In the genomic region with DNA sequence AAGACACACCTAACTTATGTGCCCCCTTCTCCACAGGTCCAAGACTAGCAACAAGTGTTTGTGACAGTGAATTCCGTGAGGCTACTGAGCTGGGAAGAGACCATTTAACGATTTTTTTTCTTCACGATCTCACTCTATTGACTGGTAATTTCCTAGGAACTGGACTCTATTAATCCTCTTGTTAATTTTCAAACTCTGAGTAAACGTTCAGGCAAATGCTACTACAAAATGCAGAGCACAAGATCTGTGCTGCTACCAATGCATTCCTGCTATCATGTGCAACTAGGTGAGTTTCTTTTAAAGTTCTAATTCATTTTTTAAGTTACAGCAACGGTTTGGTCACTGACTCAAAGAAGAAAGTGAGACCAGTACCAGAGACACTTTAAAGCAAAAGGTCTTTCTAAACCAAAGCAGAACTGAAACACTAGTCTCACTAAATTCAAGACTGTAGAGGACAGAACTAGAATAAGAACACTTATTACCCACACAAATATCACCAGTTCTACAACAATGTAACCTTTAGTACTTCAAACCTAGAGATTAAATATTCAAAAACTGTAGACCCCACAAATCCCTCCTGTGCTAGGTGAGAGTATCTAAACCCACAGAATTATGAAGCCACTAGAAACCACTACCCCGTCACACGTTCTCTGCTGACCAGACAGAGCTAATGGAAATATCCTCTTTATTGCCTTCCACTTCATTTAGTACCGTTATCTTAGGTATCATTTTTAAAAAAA, we compare ENCODE assay signal across 9 mouse cellular contexts. TPM values are rescaled to one million over a fixed set of nuclear protein-coding genes. Genes with fewer than 3 reads are reported as not detected.
DNase-seq lines count a peak whose midpoint lies in the region; ATAC-seq and TF ChIP-seq lines count a peak whose summit lies in the region.
"Had no signal": no experiment of that assay in that cellular context is flagged by ENCODE, and none has a peak within 500 bp of the region (broad histone marks: within the 10 kb centered on the region; RNA-seq: fewer than 3 reads in every experiment).

No protein-coding gene starts in this region.

- peaks cover 24% of the 10 kb centered on the region for H3K4me1 ChIP-seq in heart, adult 2 months (ENCODE audit: control insufficient read depth, insufficient read depth, low read length)
- peaks cover 12% of the 10 kb centered on the region for H3K4me1 ChIP-seq in forebrain, embryonic 14.5 days (ENCODE audit: control insufficient read depth, insufficient read depth, low read length)
- peaks cover 23 to 34% of the 10 kb centered on the region in 2 experiments for H3K4me1 ChIP-seq in liver, embryonic 14.5 days (replicated peaks; ENCODE audit: control insufficient read depth in 2 of 2, insufficient read depth in 2 of 2, low read length in 1 of 2)

- H3K9ac ChIP-seq in heart, adult 2 months (ENCODE audit: low read depth, low read length): peak overlapping the region; percentile 38; the same call in 1 of the 2 replicates
- H3K9ac ChIP-seq in forebrain, embryonic 14.5 days (ENCODE audit: low read length): peak overlapping the region; percentile 95; the same call in 1 of the 2 replicates
- H3K9ac ChIP-seq in liver, embryonic 14.5 days (replicated peaks): peak overlapping the region; percentile 95

- peaks cover 31% of the 10 kb centered on the region for H3K36me3 ChIP-seq in heart, adult 2 months (ENCODE audit: control insufficient read depth, insufficient read depth, low read length)
- no peaks in the 10 kb centered on the region for H3K36me3 ChIP-seq in forebrain, embryonic 14.5 days (ENCODE audit: control insufficient read depth, insufficient read depth, low read length)
- H3K36me3 ChIP-seq in liver, embryonic 14.5 days (replicated peaks; ENCODE audit: control insufficient read depth, insufficient read depth, low read depth): no peaks in the 10 kb centered on the region

- no peak for TF ChIP-seq POLR2A in heart, adult 2 months (IDR thresholded peaks at IDR 0.05; ENCODE audit: insufficient read depth, low read depth, low read length)

- no peak for TF ChIP-seq EP300 in heart, adult 2 months (IDR thresholded peaks at IDR 0.05; ENCODE audit: insufficient read depth, low read depth, low read length)
- no peak for TF ChIP-seq EP300 in liver, embryonic 14.5 days (IDR thresholded peaks at IDR 0.05; ENCODE audit: low read depth)

- ATAC-seq in forebrain, embryonic 14.5 days: no peak
- no peak for ATAC-seq in liver, embryonic 14.5 days (ENCODE audit: insufficient read depth)

- H3K27ac ChIP-seq in heart, adult 2 months: peak overlapping the region; percentile 93; the same call in 1 of the 2 replicates
- H3K27ac ChIP-seq in forebrain, embryonic 14.5 days (ENCODE audit: low read depth, low read length): no peak overlapping the region
- peak overlapping the region; percentile 67 for H3K27ac ChIP-seq in liver, embryonic 14.5 days

- no peak for DNase-seq in heart, adult 2 months
- no peak for DNase-seq in heart, adult 9 months (ENCODE audit: low spot score in 2 of 2)
- peak; percentile 18 for DNase-seq in 416B (ENCODE audit: low read depth)
- no peak for DNase-seq in forebrain, embryonic 14.5 days (ENCODE audit: low spot score)
- no peak for DNase-seq in liver, embryonic 14.5 days (ENCODE audit: low read depth in 3 of 3, low spot score in 3 of 3)
- no peak for DNase-seq in adrenal gland, postnatal 36 days
- DNase-seq in thymus, adult 18-20 months: no peak
- no peak for DNase-seq in gastrocnemius, postnatal 4 days (ENCODE audit: low spot score in 2 of 2)
- DNase-seq: cerebellum, adult 11 months had no signal

- peaks cover 13% of the 10 kb centered on the region for H3K79me2 ChIP-seq in heart, adult 2 months (replicated peaks; ENCODE audit: control insufficient read depth, insufficient read depth, low read length)

- H3K9me3 ChIP-seq in forebrain, embryonic 14.5 days (replicated peaks; ENCODE audit: control insufficient read depth, low read length): no peaks in the 10 kb centered on the region
- no peaks in the 10 kb centered on the region for H3K9me3 ChIP-seq in liver, embryonic 14.5 days (ENCODE audit: control insufficient read depth, low read length)

- TF ChIP-seq CTCF in heart, adult 2 months (IDR thresholded peaks at IDR 0.05): no peak
- no peak for TF ChIP-seq CTCF in liver, embryonic 14.5 days (IDR thresholded peaks at IDR 0.05; ENCODE audit: low read depth)

- H3K4me3 ChIP-seq in heart, adult 2 months: peak overlapping the region; percentile 97
- peak overlapping the region; percentile 93 for H3K4me3 ChIP-seq in forebrain, embryonic 14.5 days (ENCODE audit: low read depth, low read length)
- peak overlapping the region; percentile 75 to 96 for H3K4me3 ChIP-seq in liver, embryonic 14.5 days (ENCODE audit: insufficient read depth in 1 of 2, low read depth in 2 of 2, low read length in 2 of 2)

- intact Hi-C loops in heart, adult 2 months (cut with DNase I): loop anchor here (5.0 to 10.0 kb wide), 4 partner anchors 149 to 772 kb away; partner anchors contain the start of genes Arl6ip6, Prpf40a and Rif1

- WGBS in heart, adult 2 months: 31% methylated on average over 8 of the region's 8 CpGs
- WGBS in forebrain, embryonic 14.5 days: 40% methylated on average over 8 of the region's 8 CpGs
- WGBS in liver, embryonic 14.5 days (ENCODE audit: insufficient replicate concordance): 36% methylated on average over 8 of the region's 8 CpGs

- no peaks in the 10 kb centered on the region for H3K27me3 ChIP-seq in heart, adult 2 months (ENCODE audit: control insufficient read depth, insufficient read depth, low read length)
- no peaks in the 10 kb centered on the region for H3K27me3 ChIP-seq in forebrain, embryonic 14.5 days (replicated peaks; ENCODE audit: control insufficient read depth, insufficient read depth, low read length)
- H3K27me3 ChIP-seq in liver, embryonic 14.5 days (ENCODE audit: control insufficient read depth, insufficient read depth, low read length): no peaks in the 10 kb centered on the region

- peak overlapping the region; percentile 69 for H3K4me2 ChIP-seq in forebrain, embryonic 14.5 days (ENCODE audit: low read length)
- H3K4me2 ChIP-seq in liver, embryonic 14.5 days (ENCODE audit: low read depth): peak overlapping the region; percentile 77

RNA-seq across cellular contexts. Expression of gene Arl5a, which starts 1.7 kb away (rescaled TPM):
- total RNA-seq in heart, adult 2 months (2021): 10 to 100 TPM; 32.5 to 33.9 TPM
- 10.0 and 23.9 TPM in 2 replicates for polyA plus RNA-seq in heart, adult 2 months (2012; rRNA removed)
- 57.6 and 59.1 TPM in 2 replicates for polyA plus RNA-seq in forebrain, embryonic 14.5 days (2014; fragmentation: Nextera tagmentation; extraction: Ambion mirVana)
- polyA plus RNA-seq in liver, embryonic 14.5 days (2012; rRNA removed): 12.9 and 18.2 TPM in 2 replicates
- 34.9 and 42.0 TPM in 2 replicates for polyA plus RNA-seq in liver, embryonic 14.5 days (2014; fragmentation: Nextera tagmentation; extraction: Ambion mirVana)
- 10 to 100 TPM; 47.4 to 56.4 TPM for total RNA-seq in adrenal gland, postnatal 36 days (2021)
- 10 to 100 TPM; 46.0 to 51.7 TPM for total RNA-seq in gastrocnemius, postnatal 4 days (2021)

RNA-seq across cellular contexts. Expression of gene Neb, which starts 44.8 kb away (rescaled TPM):
- 10 to 100 TPM in 1 of 2 experiments, 1 to 10 TPM in 1; 7.6 to 10.2 TPM for total RNA-seq in heart, adult 2 months (2021)
- 1.0 and 3.2 TPM in 2 replicates for polyA plus RNA-seq in heart, adult 2 months (2012; rRNA removed)
- polyA plus RNA-seq in forebrain, embryonic 14.5 days (2014; fragmentation: Nextera tagmentation; extraction: Ambion mirVana): 3.6 and 5.6 TPM in 2 replicates
- polyA plus RNA-seq in liver, embryonic 14.5 days (2012; rRNA removed): 0.12 and 0.13 TPM in 2 replicates
- 0.14 and 0.18 TPM in 2 replicates for polyA plus RNA-seq in liver, embryonic 14.5 days (2014; fragmentation: Nextera tagmentation; extraction: Ambion mirVana)
- total RNA-seq in adrenal gland, postnatal 36 days (2021): 1 to 10 TPM in 1 of 2 experiments, under 1 TPM in 1; 0.50 to 8.4 TPM
- total RNA-seq in gastrocnemius, postnatal 4 days (2021): 1,000 to 10,000 TPM; 2,428 to 2,570 TPM

Comparison
In these comparisons a context has a peak if more than half of its experiments do, and no peak if none do; other contexts are left out.
1. H3K9ac ChIP-seq: peak in every context shown above with its lines; median percentile 95 in forebrain, embryonic 14.5 days; 95 in liver, embryonic 14.5 days; 38 in heart, adult 2 months.
2. RNA of gene Neb, which starts 44.8 kb away (total RNA-seq): 2,428 to 2,570 TPM in gastrocnemius, postnatal 4 days; 7.6 to 10.2 TPM in heart, adult 2 months and 0.50 to 8.4 TPM in adrenal gland, postnatal 36 days; every median in the first group is over 100 times any median in the second.
3. Peak in every context shown above with its lines, with median percentiles within 50 percentile points of each other: H3K4me3 ChIP-seq.